Mouse (Mus musculus) frontal cortex, postnatal 25 days (tissue): ENCODE results near the gene Glis3.

Source experiments
- DNase-seq, 2 experiments: peaks; one replicate each; pipeline ENCODE4 v3.0.0; 2022; ENCODE audit warnings: low spot score in 2 of 2

Gene Glis3

DNA sequence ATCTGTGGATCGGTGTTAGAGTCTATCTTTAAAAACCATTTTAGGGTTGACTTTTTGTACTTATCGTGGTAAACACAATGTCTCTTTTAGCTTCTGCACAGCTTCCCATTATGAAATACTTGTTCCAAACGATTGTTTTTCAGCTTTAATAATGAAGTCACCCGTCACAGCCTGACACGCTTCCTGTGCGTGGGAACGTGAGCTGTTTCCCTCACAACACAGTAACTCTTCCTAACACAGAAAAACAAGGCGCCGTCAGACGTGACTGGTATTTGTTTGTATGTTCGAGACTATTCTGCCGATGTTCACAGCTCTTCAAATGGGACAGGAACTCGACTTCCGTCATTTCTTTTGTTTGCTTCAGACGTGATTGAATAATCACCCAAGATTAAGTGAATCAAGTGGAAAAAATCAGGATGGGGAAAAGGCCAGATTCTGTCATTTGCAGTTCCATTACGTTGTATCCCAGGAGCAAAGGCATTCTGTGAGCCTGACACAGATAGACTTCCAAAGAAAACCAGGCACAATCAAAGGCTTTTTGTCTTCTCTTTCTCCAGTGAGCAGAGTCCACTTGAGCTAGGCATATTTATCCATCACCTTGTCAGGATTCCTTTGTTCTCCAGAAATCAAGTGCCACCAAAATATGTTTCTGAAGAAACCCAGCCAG, 351.3 kb downstream of the Glis3 start:
- DNase-seq = no peak

DNA sequence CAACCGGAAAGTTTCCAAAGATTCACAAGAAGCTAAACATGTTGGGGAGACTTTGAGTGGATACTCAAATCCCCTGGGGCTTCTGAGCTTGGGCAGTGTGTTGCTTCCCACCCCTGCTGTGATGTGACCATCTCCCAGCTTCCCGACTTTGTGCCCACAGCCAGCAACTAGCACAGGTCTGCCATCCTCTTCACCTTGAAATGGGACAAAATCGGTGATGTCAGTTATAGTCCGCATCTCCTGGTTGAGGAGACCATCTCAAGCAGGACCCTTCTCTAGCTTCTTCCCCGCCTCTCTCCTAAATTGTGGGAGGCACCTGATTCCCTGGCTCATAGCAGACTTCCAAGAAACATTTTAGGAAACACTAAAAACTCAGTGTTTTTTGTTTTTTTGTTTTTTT, 352.3 kb downstream of the Glis3 start:
- DNase-seq = no peak

GRCm38 (mm10) chr19:28306036-28306435, 373.8 kb downstream of the Glis3 start:
- DNase-seq = no peak

DNA sequence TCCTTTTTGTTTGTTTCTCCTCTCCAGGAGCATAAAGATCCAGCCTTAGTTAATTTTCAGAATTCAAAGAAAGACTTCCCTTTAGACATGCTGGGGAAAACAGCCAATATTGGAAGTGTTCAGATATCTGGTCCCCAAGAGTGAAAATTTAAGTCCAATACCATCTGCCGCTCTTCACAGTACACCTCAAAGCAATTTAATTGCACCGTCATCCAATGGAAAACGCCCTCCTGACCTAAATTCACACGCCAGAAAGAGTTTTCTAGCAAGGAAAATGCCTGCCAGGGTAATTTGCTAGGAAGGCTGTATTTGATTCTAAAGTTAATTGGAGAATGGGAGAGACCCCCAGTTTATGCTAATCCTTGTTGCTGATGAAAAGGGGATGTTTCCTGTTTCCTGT, 374.4 kb downstream of the Glis3 start:
- no peak for DNase-seq

- no peak for DNase-seq
Observed at GRCm38 (mm10) chr19:28302831-28303242, 377.0 kb downstream of the Glis3 start.

DNA sequence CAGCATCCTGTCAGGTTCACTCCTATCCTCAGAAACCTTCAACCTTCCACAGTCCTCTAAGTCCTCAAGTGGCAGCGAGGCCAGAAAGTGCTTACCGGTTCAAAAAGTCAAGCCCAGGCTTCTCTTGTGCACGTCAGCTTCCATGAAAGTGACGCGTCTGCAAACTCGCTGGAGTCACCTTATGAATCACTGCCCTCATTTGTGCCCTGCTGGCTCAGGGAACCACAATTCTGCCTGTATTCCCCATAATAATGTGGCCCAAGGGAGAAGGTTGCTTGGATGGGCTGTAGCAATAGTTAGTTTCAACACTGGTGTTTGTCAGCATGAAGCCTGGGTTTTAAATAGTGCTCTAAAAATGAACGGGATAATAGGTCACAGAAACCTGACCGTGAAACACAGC, 379.7 kb downstream of the Glis3 start:
- no peak for DNase-seq

DNA sequence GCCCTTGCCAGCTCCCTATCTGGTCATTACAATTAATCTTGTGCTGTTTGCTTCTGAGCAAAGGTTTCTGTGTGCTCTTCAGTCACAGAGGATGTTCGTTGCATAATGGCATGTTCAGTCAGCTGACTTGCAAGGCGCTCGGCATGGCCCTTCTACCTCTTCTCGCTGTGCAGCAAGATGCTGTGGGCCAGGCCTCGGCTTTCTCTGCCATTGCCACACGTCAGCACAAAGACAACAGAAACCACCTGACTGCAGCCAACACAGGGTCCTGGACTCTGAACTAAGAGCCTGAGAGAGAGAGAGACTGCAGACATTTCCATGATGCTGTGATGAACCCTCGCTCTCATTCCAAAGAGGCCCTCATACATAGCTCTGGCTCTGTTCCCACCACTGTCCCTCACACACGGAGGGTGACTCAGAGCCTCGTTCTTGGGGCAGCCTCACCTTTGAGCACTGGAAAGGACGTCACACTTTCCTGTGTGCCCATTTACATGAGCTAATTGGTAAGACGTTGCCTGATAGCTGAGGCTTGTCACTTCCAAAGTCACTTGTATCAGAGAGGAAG, 380.6 kb downstream of the Glis3 start:
- no peak for DNase-seq

DNA sequence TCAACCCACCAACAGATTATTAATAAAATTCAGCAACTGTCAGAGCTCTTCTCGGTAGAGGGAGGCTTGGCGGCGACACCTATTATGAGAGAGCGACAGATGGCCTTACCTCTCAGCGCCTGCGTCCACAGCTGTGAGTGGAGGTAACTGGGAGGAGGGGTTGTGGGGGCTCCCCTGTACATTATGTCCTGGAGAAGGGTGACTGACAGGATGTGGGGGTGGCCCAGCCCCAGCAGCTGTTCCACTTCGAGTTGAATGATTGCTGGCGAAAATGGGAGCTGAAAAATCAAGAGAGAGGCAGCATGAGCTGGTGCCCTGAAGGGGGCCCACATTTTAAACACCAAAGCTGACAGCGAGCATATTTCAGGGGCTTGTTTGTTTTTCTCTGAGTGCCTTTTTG, 381.2 kb downstream of the Glis3 start:
- DNase-seq = no peak

DNA sequence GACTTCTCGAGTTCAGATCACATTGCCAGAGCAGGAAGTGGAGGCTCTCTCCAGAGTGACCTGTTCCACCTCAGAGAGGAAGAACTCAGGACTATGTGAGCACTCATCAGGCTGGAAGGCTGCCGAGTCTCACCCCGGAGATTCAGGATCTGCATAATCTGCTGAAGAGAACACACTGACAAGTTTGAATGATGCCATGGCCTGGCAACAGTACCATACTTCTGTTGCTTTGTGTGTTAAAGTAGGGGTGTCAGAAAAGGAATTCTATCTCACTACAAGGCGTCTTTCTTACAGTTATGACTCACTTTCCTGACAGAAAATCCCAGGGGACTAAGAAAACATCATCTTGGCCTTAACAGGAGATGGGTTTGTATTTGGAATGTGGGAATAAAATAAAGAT, 388.3 kb downstream of the Glis3 start:
- no peak for DNase-seq

- DNase-seq = no peak
Observed at GRCm38 (mm10) chr19:28289457-28289856, 390.4 kb downstream of the Glis3 start.

GRCm38 (mm10) chr19:28287431-28287830, 392.4 kb downstream of the Glis3 start:
- no peak for DNase-seq

- no peak for DNase-seq
Observed at GRCm38 (mm10) chr19:28284098-28284569, 395.7 kb downstream of the Glis3 start.

GRCm38 (mm10) chr19:28283241-28284097, 396.4 kb downstream of the Glis3 start:
- DNase-seq = peak in 1 of 2 experiments; percentile 9

- DNase-seq = no peak
Observed at GRCm38 (mm10) chr19:28281405-28281804, 398.5 kb downstream of the Glis3 start.

DNA sequence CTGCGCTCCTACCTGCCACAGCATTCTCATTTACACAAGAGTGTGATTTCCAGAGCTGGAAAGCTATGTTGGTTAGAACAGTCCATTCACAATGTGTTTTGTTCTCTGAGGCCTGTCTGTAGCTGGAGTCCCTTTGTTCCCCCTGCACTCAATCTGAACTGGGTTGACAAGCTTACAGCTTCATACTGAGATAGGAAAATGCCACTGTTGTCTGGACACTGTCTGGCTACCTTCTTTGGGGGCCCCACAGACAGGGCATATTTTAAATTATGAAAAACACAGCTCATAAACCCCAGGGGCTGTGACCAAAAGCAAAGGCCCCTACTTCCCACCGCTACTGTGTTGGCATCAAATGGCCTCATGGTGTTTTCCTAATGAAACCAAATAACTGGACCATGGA, 402.8 kb downstream of the Glis3 start:
- no peak for DNase-seq

DNA sequence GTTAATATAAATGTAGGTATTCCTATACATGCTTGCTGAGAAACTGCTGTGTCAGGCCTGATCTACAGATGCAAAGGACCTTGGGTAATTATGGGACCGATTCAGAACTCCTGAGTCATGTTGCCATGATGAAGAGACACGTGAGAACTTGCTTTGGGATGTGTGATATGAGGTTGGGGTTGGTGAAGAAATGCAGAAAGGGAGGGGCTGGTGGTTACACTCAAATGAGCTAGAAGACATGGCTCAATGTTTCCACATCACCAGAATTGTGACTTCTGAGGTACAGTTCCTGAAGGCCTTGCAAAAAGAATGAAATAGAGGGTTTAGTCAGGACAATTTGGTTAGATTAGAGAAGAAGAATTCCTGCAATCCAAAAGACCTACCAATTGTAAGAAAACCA, 405.4 kb downstream of the Glis3 start:
- no peak for DNase-seq

- DNase-seq = no peak
Observed at GRCm38 (mm10) chr19:28273946-28274345, 405.9 kb downstream of the Glis3 start.

- no peak for DNase-seq
Observed at GRCm38 (mm10) chr19:28266850-28267249, 413.0 kb downstream of the Glis3 start.

- no peak for DNase-seq
Observed at GRCm38 (mm10) chr19:28265776-28266175, 414.1 kb downstream of the Glis3 start.

- DNase-seq = no peak
Observed at GRCm38 (mm10) chr19:28258907-28259675, 420.8 kb downstream of the Glis3 start.

- no peak for DNase-seq
Observed at GRCm38 (mm10) chr19:28258480-28258879, 421.4 kb downstream of the Glis3 start.

DNA sequence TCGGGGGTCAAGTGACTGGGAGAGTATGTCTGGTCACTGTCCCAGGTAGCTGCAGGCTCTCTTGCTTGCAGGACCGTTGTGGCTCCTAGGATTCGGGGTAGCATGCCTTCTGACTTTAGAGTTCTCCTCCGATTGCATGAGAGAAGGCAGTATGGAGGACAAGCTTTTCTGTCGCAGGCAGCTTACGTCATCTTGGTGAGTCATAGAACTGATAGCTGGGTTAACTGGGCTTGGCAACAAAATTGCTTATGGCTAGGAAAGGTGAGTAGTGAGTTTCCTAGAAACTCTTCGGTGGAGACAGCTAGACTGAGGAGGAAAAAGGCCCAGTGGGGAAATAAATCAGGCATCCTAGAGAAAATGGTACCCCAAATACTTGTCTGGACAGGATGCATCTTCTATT, 432.5 kb downstream of the Glis3 start:
- no peak for DNase-seq
